ENCODE assay signal across 30 mouse cellular contexts in genomic region chr16:43545261-43545660, GRCm38 (mm10).
A peak's percentile ranks its signal among the peaks of the same experiment; 100 is the strongest.
DNase-seq lines count a peak whose midpoint lies in the region; ATAC-seq and TF ChIP-seq lines count a peak whose summit lies in the region.
"Had no signal": no experiment of that assay in that cellular context is flagged by ENCODE, and none has a peak within 500 bp of the region (broad histone marks: within the 10 kb centered on the region; RNA-seq: fewer than 3 reads in every experiment).

No protein-coding gene starts in this region.

- H3K36me3 ChIP-seq in kidney, embryonic 15.5 days, result no peaks in the 10 kb centered on the region
- H3K36me3 ChIP-seq: forebrain, embryonic 10.5 days; G1E; heart, embryonic 13.5 days; hindbrain, embryonic 12.5 days; limb, embryonic 15.5 days; neural tube, embryonic 15.5 days; stomach, embryonic 15.5 days had no signal

- H3K4me3 ChIP-seq in gastrocnemius, adult 2 months, result no peak overlapping the region
- H3K4me3 ChIP-seq in kidney, embryonic 15.5 days (replicated peaks), result no peak overlapping the region
- H3K4me3 ChIP-seq: forebrain, embryonic 10.5 days; heart, embryonic 13.5 days; hindbrain, embryonic 12.5 days; limb, embryonic 15.5 days; neural tube, embryonic 15.5 days; stomach, embryonic 15.5 days had no signal

- H3K9me3 ChIP-seq in kidney, embryonic 15.5 days (replicated peaks), result no peaks in the 10 kb centered on the region
- H3K9me3 ChIP-seq: forebrain, embryonic 10.5 days; G1E; heart, embryonic 13.5 days; hindbrain, embryonic 12.5 days; limb, embryonic 15.5 days; neural tube, embryonic 15.5 days; stomach, embryonic 15.5 days had no signal

- H3K4me2 ChIP-seq in kidney, embryonic 15.5 days, result no peak overlapping the region
- H3K4me2 ChIP-seq: heart, embryonic 13.5 days; hindbrain, embryonic 12.5 days; limb, embryonic 15.5 days; midbrain, embryonic 11.5 days; neural tube, embryonic 15.5 days; stomach, embryonic 15.5 days had no signal

- TF ChIP-seq CTCF in gastrocnemius, adult 2 months (IDR thresholded peaks at IDR 0.05), result no peak

- 74% methylated on average over 4 of the region's 4 CpGs for whole genome bisulfite sequencing in kidney, embryonic 15.5 days

- H3K9ac ChIP-seq in kidney, embryonic 15.5 days, result no peak overlapping the region
- H3K9ac ChIP-seq: heart, embryonic 13.5 days; hindbrain, embryonic 12.5 days; limb, embryonic 15.5 days; neural tube, embryonic 15.5 days; stomach, embryonic 15.5 days had no signal

- no peaks in the 10 kb centered on the region for H3K27me3 ChIP-seq in kidney, embryonic 15.5 days
- H3K27me3 ChIP-seq: CH12.LX; heart, embryonic 13.5 days; hindbrain, embryonic 12.5 days; limb, embryonic 15.5 days; neural tube, embryonic 15.5 days; Patski; stomach, embryonic 15.5 days had no signal

- peak overlapping the region; percentile 85 for H3K27ac ChIP-seq in gastrocnemius, adult 2 months
- H3K27ac ChIP-seq in kidney, embryonic 15.5 days, result peak overlapping the region; percentile 10; the same call in 1 of the 2 replicates
- H3K27ac ChIP-seq: forebrain, embryonic 10.5 days; heart, embryonic 13.5 days; hindbrain, embryonic 12.5 days; limb, embryonic 15.5 days; macrophage; neural tube, embryonic 15.5 days; stomach, embryonic 15.5 days had no signal

- intact Hi-C loops in gastrocnemius, adult 2 months (cut with DNase I), result loop anchor here (10.0 kb wide), 1 partner anchor 260 kb away; no protein-coding TSS in a partner anchor

- H3K4me1 ChIP-seq in kidney, embryonic 15.5 days, result peaks cover 51% of the 10 kb centered on the region

- no peak for DNase-seq in gastrocnemius, adult 2 months
- no peak for DNase-seq in gastrocnemius, postnatal 25 days
- no peak for DNase-seq in kidney, postnatal 25 days
- peak; percentile 29 for DNase-seq in 416B (ENCODE audit: low read depth)
- DNase-seq in lung, postnatal 4 days, result no peak
- no peak for DNase-seq in cerebellum, adult 18-20 months
- DNase-seq: adrenal gland, postnatal 14 days; B cell, adult 2 months; cerebellum, postnatal 10 days; heart, postnatal 14 days; layer of hippocampus, adult 9-11 months; left cerebral cortex, postnatal 4 days; right cerebral cortex, adult 18-20 months; right cerebral cortex, postnatal 4 days; thymus, adult 18-20 months; thymus, postnatal 36 days had no signal

- ATAC-seq in kidney, embryonic 15.5 days (replicated peaks; ENCODE audit: low FRiP score), result no peak
- 0 out of 2 replicates have a peak, but pooled peaks have one; percentile 25 for ATAC-seq in common myeloid progenitor, adult 5-6 weeks (replicated peaks; ENCODE audit: low read depth, poor library complexity, severe bottlenecking)
- ATAC-seq: intestine, postnatal 0 days; Patski had no signal
